Mouse (Mus musculus): ENCODE measurements around the gene Pex10. TPM values are rescaled to one million over a fixed set of nuclear protein-coding genes. Genes with fewer than 3 reads are reported as not detected.
A peak's percentile ranks its signal among the peaks of the same experiment; 100 is the strongest.

The Pex10 gene
- polyA plus RNA-seq, 1 experiment from 2014 or later, result 17.3 TPM

DNA sequence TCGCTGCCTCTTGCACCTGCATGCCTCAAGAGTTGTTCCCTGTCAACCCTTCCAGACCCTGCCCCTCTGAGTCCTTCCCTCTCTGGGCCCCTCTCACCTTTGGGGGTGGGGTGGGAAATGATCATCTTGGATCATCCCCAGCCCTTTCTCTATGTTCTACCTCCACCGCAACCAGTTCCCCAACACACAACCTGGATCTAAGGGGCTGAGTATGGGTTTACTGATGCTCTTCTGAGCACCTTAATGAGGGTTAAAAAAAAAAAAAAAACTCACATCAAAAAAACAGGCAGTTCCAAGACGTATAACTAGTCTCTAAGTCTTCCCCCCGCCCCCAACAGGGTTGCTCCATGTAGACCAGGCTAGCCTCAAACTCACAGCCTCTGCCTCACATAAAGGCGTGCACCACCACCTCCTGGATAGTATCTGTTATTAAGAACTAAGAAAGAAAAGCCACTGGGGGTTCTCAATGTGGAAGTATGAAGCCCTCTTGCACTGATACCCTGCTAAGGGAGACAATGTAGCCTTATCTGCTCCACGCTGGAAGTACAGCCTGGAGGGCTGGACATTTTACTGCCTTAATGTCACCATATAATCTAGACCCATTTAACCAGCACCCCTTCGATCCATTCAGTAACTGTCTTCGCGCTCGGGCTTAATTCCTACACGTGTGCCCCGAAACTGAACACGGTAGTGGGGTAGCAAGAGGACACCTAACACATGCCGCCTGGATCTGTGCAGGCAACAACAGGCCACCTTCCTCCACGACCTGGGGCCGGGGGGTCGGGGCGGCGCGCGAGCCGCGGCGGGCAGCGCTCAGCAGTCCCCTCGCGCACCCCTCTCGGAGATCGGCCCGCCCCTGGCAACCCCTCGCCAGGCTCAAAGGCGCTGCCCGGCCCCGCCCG, 18.6 kb downstream of the Pex10 start:
- 6% methylated on average over 32 of the region's 35 CpGs for WGBS

GRCm38 (mm10) chr4:155086108-155087024, 19.6 kb downstream of the Pex10 start, which contains the start of the genes Rer1 and Morn1:
Rer1 (minus strand) TSS chr4:155086382.
Morn1 (plus strand) TSS chr4:155086577.
- peak within 1 kb of the TSS; percentile 94 for H3K9ac ChIP-seq (ENCODE audit: low read length)
- peak; percentile 96 for ATAC-seq (replicated peaks; ENCODE audit: extremely low read depth, insufficient read depth, low FRiP score)
- H3K4me1 ChIP-seq (ENCODE audit: control insufficient read depth, insufficient read depth, low read length), result peaks cover 24% of the 10 kb centered on the region
- H3K36me3 ChIP-seq (ENCODE audit: control insufficient read depth, insufficient read depth), result peaks cover 8% of the 10 kb centered on the region; the same call in 1 of the 2 replicates
- H3K4me2 ChIP-seq (ENCODE audit: low read depth, low read length), result peak within 1 kb of the TSS; percentile 97
- WGBS, result under 1% methylated on average over 84 of the region's 85 CpGs
- H3K9me3 ChIP-seq (replicated peaks; ENCODE audit: control insufficient read depth, low read length), result no peaks in the 10 kb centered on the region
- peak within 1 kb of the TSS; percentile 94 for H3K27ac ChIP-seq (ENCODE audit: low read length)
- H3K4me3 ChIP-seq (ENCODE audit: low read length), result peak within 1 kb of the TSS; percentile 93
- H3K27me3 ChIP-seq (ENCODE audit: control insufficient read depth, insufficient read depth, low read length), result no peaks in the 10 kb centered on the region

More for the DNA sequence above, 18.6 kb downstream of the Pex10 start:
- Histone ChIP-seq H3K27ac (ENCODE audit: low read length) (peak overlapping the region; percentile 94), H3K9me3 (replicated peaks; ENCODE audit: control insufficient read depth, low read length) (no peaks in the 10 kb centered on the region), H3K4me2 (ENCODE audit: low read depth, low read length) (peak overlapping the region; percentile 65), H3K9ac (ENCODE audit: low read length) (peak overlapping the region; percentile 94), H3K36me3 (ENCODE audit: control insufficient read depth, insufficient read depth) (peaks cover 12% of the 10 kb centered on the region), H3K4me3 (ENCODE audit: low read length) (peak overlapping the region; percentile 93), H3K27me3 (ENCODE audit: control insufficient read depth, insufficient read depth, low read length) (no peaks in the 10 kb centered on the region), H3K4me1 (ENCODE audit: control insufficient read depth, insufficient read depth, low read length) (peaks cover 24% of the 10 kb centered on the region)
- ATAC-seq (replicated peaks; ENCODE audit: extremely low read depth, insufficient read depth, low FRiP score), result no peak; the same call in 1 of the 2 replicates

DNA sequence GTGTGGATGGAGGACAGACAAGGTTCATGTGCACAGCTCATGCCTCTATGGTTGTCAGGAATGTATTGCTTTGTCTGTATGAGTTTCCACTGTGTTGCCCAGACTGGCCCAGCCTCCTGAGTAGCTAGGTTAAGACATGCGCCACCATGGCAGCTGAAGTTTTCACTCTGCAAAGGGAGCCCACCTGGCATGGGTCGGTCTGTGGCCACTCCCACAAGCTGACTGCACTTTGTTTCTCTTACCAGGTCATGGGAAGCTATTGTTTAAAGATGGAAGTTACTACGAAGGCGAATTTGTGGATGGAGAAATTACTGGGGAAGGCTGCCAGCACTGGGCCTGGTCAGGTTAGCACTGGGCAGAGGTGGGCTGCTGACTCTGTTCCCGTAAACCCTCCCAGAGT, 22.4 kb downstream of the Pex10 start:
- Histone ChIP-seq H3K9me3 (replicated peaks; ENCODE audit: control insufficient read depth, low read length) (no peaks in the 10 kb centered on the region), H3K27ac (ENCODE audit: low read length) (no peak overlapping the region), H3K9ac (ENCODE audit: low read length) (no peak overlapping the region), H3K36me3 (ENCODE audit: control insufficient read depth, insufficient read depth) (0 out of 2 replicates have a peak, but pooled peaks cover 2% of the 10 kb centered on the region), H3K27me3 (ENCODE audit: control insufficient read depth, insufficient read depth, low read length) (no peaks in the 10 kb centered on the region), H3K4me1 (ENCODE audit: control insufficient read depth, insufficient read depth, low read length) (peaks cover 17% of the 10 kb centered on the region), H3K4me2 (ENCODE audit: low read depth, low read length) (no peak overlapping the region), H3K4me3 (ENCODE audit: low read length) (no peak overlapping the region)
- no peak for ATAC-seq (replicated peaks; ENCODE audit: extremely low read depth, insufficient read depth, low FRiP score)
- 86% methylated on average over 5 of the region's 5 CpGs for WGBS

DNA sequence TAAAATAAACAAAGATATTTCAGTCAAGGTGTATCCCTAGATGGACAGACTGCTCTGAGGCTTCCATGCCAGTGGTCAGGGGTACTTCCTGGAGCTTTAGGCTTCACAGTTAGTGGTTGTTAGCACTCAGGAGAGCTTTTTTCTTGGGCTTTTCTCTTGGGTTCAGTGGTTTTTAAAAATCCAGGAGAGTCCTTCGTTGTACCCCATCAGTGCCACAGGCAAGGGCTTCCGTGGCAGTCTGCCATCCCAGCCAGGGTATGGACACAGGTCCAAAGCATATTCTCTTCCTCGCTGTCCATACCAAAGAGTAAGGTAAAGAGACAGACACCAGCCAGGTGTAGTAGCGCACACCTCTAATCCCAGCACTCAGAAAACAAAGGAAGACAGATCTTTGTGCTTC, 23.3 kb downstream of the Pex10 start:
- 87% methylated on average over 4 of the region's 4 CpGs for WGBS
- Histone ChIP-seq H3K36me3 (ENCODE audit: control insufficient read depth, insufficient read depth) (0 out of 2 replicates have a peak, but pooled peaks cover 2% of the 10 kb centered on the region), H3K9ac (ENCODE audit: low read length) (no peak overlapping the region), H3K4me2 (ENCODE audit: low read depth, low read length) (no peak overlapping the region), H3K4me1 (ENCODE audit: control insufficient read depth, insufficient read depth, low read length) (peaks cover 7% of the 10 kb centered on the region), H3K4me3 (ENCODE audit: low read length) (no peak overlapping the region), H3K27me3 (ENCODE audit: control insufficient read depth, insufficient read depth, low read length) (no peaks in the 10 kb centered on the region), H3K9me3 (replicated peaks; ENCODE audit: control insufficient read depth, low read length) (no peaks in the 10 kb centered on the region), H3K27ac (ENCODE audit: low read length) (no peak overlapping the region)
- ATAC-seq (replicated peaks; ENCODE audit: extremely low read depth, insufficient read depth, low FRiP score), result no peak

- Histone ChIP-seq H3K27ac (ENCODE audit: low read length) (no peak overlapping the region), H3K4me2 (ENCODE audit: low read depth, low read length) (no peak overlapping the region), H3K9ac (ENCODE audit: low read length) (no peak overlapping the region), H3K36me3 (ENCODE audit: control insufficient read depth, insufficient read depth) (0 out of 2 replicates have a peak, but pooled peaks cover 2% of the 10 kb centered on the region), H3K4me1 (ENCODE audit: control insufficient read depth, insufficient read depth, low read length) (peaks cover 9% of the 10 kb centered on the region), H3K9me3 (replicated peaks; ENCODE audit: control insufficient read depth, low read length) (no peaks in the 10 kb centered on the region), H3K4me3 (ENCODE audit: low read length) (no peak overlapping the region), H3K27me3 (ENCODE audit: control insufficient read depth, insufficient read depth, low read length) (no peaks in the 10 kb centered on the region)
- ATAC-seq (replicated peaks; ENCODE audit: extremely low read depth, insufficient read depth, low FRiP score), result no peak
- 85% methylated on average over 13 of the region's 13 CpGs for WGBS
Observed at GRCm38 (mm10) chr4:155090688-155091449, 24.1 kb downstream of the Pex10 start.

GRCm38 (mm10) chr4:155092718-155093430, 26.1 kb downstream of the Pex10 start:
- ATAC-seq (replicated peaks; ENCODE audit: extremely low read depth, insufficient read depth, low FRiP score), result no peak
- no peak overlapping the region for H3K4me3 ChIP-seq (ENCODE audit: low read length)
- H3K36me3 ChIP-seq (ENCODE audit: control insufficient read depth, insufficient read depth), result 0 out of 2 replicates have a peak, but pooled peaks cover 2% of the 10 kb centered on the region
- H3K4me2 ChIP-seq (ENCODE audit: low read depth, low read length), result no peak overlapping the region
- peaks cover 3% of the 10 kb centered on the region; the same call in 1 of the 2 replicates for H3K4me1 ChIP-seq (ENCODE audit: control insufficient read depth, insufficient read depth, low read length)
- H3K9ac ChIP-seq (ENCODE audit: low read length), result no peak overlapping the region
- no peak overlapping the region for H3K27ac ChIP-seq (ENCODE audit: low read length)
- 88% methylated on average over 19 of the region's 19 CpGs for WGBS
- no peaks in the 10 kb centered on the region for H3K9me3 ChIP-seq (replicated peaks; ENCODE audit: control insufficient read depth, low read length)
- H3K27me3 ChIP-seq (ENCODE audit: control insufficient read depth, insufficient read depth, low read length), result no peaks in the 10 kb centered on the region

DNA sequence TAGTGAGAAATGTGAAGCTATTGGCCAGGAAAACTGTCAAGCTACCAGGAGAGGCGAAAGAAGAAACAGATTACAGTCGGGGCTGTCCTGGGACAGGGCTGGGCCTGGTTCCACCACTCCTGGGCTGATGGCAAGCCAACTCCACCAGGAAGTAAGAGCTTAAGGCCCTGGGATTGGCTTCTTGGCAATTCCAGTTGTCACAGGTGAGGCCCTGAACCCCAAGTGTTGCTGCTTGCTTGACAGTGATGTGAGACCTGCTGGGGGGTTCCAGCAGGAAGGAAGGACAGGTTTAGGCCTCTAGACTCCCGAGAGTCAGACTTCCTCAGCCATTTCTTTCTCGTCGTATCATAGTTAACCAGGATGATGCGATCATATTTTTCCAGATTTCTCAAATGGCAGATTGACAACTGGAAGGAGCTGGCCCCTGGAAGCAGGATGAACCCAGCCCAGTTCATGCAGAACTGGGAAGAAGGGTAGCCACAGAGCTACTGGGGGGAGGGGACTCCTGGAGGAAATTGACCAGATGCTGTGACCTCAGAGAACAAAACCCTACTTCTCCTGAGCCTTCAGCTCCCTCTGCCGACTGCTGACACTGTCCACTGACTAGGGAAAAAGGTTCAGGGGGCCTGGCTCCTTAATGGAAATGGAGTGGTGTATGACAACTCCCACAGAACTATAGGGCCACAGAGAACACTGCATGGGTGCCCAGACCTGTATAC, 26.8 kb downstream of the Pex10 start:
- ATAC-seq (replicated peaks; ENCODE audit: extremely low read depth, insufficient read depth, low FRiP score), result no peak
- Histone ChIP-seq H3K9ac (ENCODE audit: low read length) (no peak overlapping the region), H3K9me3 (replicated peaks; ENCODE audit: control insufficient read depth, low read length) (no peaks in the 10 kb centered on the region), H3K4me1 (ENCODE audit: control insufficient read depth, insufficient read depth, low read length) (peaks cover 3% of the 10 kb centered on the region; the same call in 1 of the 2 replicates), H3K36me3 (ENCODE audit: control insufficient read depth, insufficient read depth) (0 out of 2 replicates have a peak, but pooled peaks cover 2% of the 10 kb centered on the region), H3K4me3 (ENCODE audit: low read length) (no peak overlapping the region), H3K27ac (ENCODE audit: low read length) (no peak overlapping the region), H3K4me2 (ENCODE audit: low read depth, low read length) (no peak overlapping the region), H3K27me3 (ENCODE audit: control insufficient read depth, insufficient read depth, low read length) (no peaks in the 10 kb centered on the region)
- 75% methylated on average over 7 of the region's 7 CpGs for WGBS

Measured in heart, embryonic 16.5 days (tissue).